Mouse (Mus musculus) cerebellum, adult (tissue): ENCODE results near the gene AK157302.
"Not testable (repeated sequence)": the region's sequence is repeated elsewhere in the genome, so short reads cannot be mapped to it uniquely, and the experiment has no call there.

Experiments used
- ATAC-seq: cut with Nextera tagmentation; 2 replicates; pipeline ENCODE4 v1.9.2; 2017; ENCODE audit warnings: mild to moderate bottlenecking, moderate library complexity, mixed read lengths; ENCODE audit not compliant: insufficient number of reproducible peaks, low FRiP score, low TSS enrichment

The AK157302 gene

GRCm38 (mm10) chr13:21495080-21495479 lies at the start of gene AK157302:
Gene AK157302, plus strand, starts transcription at chr13:21495223.
- ATAC-seq: no peak

- no peak for ATAC-seq
Measured at GRCm38 (mm10) chr13:21446796-21447195, 48.2 kb upstream of the AK157302 start.

- no peak for ATAC-seq
Measured at GRCm38 (mm10) chr13:21447856-21448614, 47.0 kb upstream of the AK157302 start.

- no peak for ATAC-seq
Measured at GRCm38 (mm10) chr13:21453042-21453441, 42.0 kb upstream of the AK157302 start.

GRCm38 (mm10) chr13:21453449-21453848 lies 41.6 kb upstream of the AK157302 start, which contains the start of gene Zscan26:
Gene Zscan26, minus strand, starts transcription at chr13:21453730.
- peak; percentile 97 for ATAC-seq

- no peak for ATAC-seq
Measured at GRCm38 (mm10) chr13:21454133-21454532, 40.9 kb upstream of the AK157302 start.

- ATAC-seq: no peak
Measured at GRCm38 (mm10) chr13:21456347-21456746, 38.7 kb upstream of the AK157302 start.

GRCm38 (mm10) chr13:21462516-21462915 lies 32.5 kb upstream of the AK157302 start:
- not testable (repeated sequence) for ATAC-seq

- no peak for ATAC-seq
Measured at GRCm38 (mm10) chr13:21467336-21467735, 27.7 kb upstream of the AK157302 start.

GRCm38 (mm10) chr13:21468061-21469019 lies 26.7 kb upstream of the AK157302 start, which contains the start of gene Nkapl:
Gene Nkapl, minus strand, starts transcription at chr13:21468509.
- peak; percentile 100 for ATAC-seq

GRCm38 (mm10) chr13:21469097-21469496 lies 25.9 kb upstream of the AK157302 start:
- ATAC-seq: no peak

GRCm38 (mm10) chr13:21472427-21472826 lies 22.6 kb upstream of the AK157302 start:
- ATAC-seq: no peak

GRCm38 (mm10) chr13:21478759-21479670 lies 16.0 kb upstream of the AK157302 start, which contains the start of the genes Zkscan4 and Gm10065:
Gene Zkscan4, plus strand, starts transcription at chr13:21478907.
Gene Gm10065, minus strand, starts transcription at chr13:21479441.
- peak; percentile 94 for ATAC-seq

- ATAC-seq: no peak
Measured at GRCm38 (mm10) chr13:21486881-21487280, 8.1 kb upstream of the AK157302 start.

- no peak for ATAC-seq
Measured at GRCm38 (mm10) chr13:21492847-21493246, 2.2 kb upstream of the AK157302 start.

GRCm38 (mm10) chr13:21501182-21501581 lies 6.2 kb downstream of the AK157302 start, which contains the start of gene Gm11273:
Gene Gm11273, minus strand, starts transcription at chr13:21501418.
- not testable (repeated sequence) for ATAC-seq

GRCm38 (mm10) chr13:21502296-21502695 lies 7.3 kb downstream of the AK157302 start:
- no peak for ATAC-seq

- ATAC-seq: peak; percentile 100
Measured at GRCm38 (mm10) chr13:21506221-21506649, 11.2 kb downstream of the AK157302 start.

- ATAC-seq: no peak
Measured at GRCm38 (mm10) chr13:21530136-21530535, 35.1 kb downstream of the AK157302 start.

- ATAC-seq: peak; percentile 100
Measured at GRCm38 (mm10) chr13:21530781-21531201, 35.8 kb downstream of the AK157302 start, which contains the start of gene Zkscan8. Gene Zkscan8, minus strand, starts transcription at chr13:21531120.
